Mouse (Mus musculus) MEL (cell line): ENCODE data around the gene Fam49a.

Source experiments
- CTCF ChIP-seq, 3 experiments: IDR thresholded peaks in 2 of 3; conservative IDR thresholded peaks in 1 of 3; 2 replicates each; pipeline ENCODE4 v1.5.1; 2011 to 2012; ENCODE audit warnings: low read length in 3 of 3, low read depth in 2 of 3, mild to moderate bottlenecking in 2 of 3, improper control_type of control experiment in 1 of 3, inconsistent platforms in 1 of 3, mixed read lengths in 1 of 3, moderate library complexity in 1 of 3; ENCODE audit not compliant: control insufficient read depth in 1 of 3, insufficient read depth in 1 of 3, poor library complexity in 1 of 3, severe bottlenecking in 1 of 3
- EP300 ChIP-seq, 2 experiments: IDR thresholded peaks; 2 replicates each; pipeline ENCODE4 v1.6.1; 2011; ENCODE audit warnings: improper control_type of control experiment in 2 of 2, low read length in 2 of 2, low read depth in 1 of 2, mild to moderate bottlenecking in 1 of 2
- JUND ChIP-seq: IDR thresholded peaks from 2 replicates; pipeline ENCODE4 v1.6.1; 2011; ENCODE audit warnings: low read depth, mild to moderate bottlenecking, improper control_type of control experiment, low read length
- MYC ChIP-seq: IDR thresholded peaks from 2 replicates; pipeline ENCODE4 v1.6.1; 2011; ENCODE audit warnings: low read depth, mild to moderate bottlenecking, low read length, improper control_type of control experiment, moderate library complexity
- POLR2A ChIP-seq, 2 experiments: IDR thresholded peaks; 2 replicates each; pipeline ENCODE4 v1.6.1; 2011 to 2012; ENCODE audit warnings: low read length in 2 of 2, mild to moderate bottlenecking in 2 of 2, control low read depth in 1 of 2, improper control_type of control experiment in 1 of 2, low read depth in 1 of 2, moderate library complexity in 1 of 2; ENCODE audit not compliant: control insufficient read depth in 1 of 2, insufficient read depth in 1 of 2, poor library complexity in 1 of 2
- RAD21 ChIP-seq: IDR thresholded peaks from 2 replicates; pipeline ENCODE4 v1.6.1; 2011; ENCODE audit warnings: mild to moderate bottlenecking, low read depth, low read length, improper control_type of control experiment
- TBP ChIP-seq: IDR thresholded peaks from 2 replicates; pipeline ENCODE4 v1.8.0; 2011; ENCODE audit warnings: low read depth, low read length, improper control_type of control experiment
- UBTF ChIP-seq: IDR thresholded peaks from 2 replicates; pipeline ENCODE4 v1.6.1; 2012; ENCODE audit warnings: low read depth, mild to moderate bottlenecking, inconsistent platforms, low read length, improper control_type of control experiment, moderate library complexity, borderline replicate concordance; ENCODE audit not compliant: insufficient read depth
- ZC3H11A ChIP-seq: IDR thresholded peaks from 2 replicates; pipeline ENCODE4 v1.6.1; 2012; ENCODE audit warnings: low read depth, mild to moderate bottlenecking, inconsistent platforms, low read length, improper control_type of control experiment
- ZNF384 ChIP-seq: IDR thresholded peaks from 2 replicates; pipeline ENCODE4 v1.6.1; 2012; ENCODE audit warnings: low read depth, mild to moderate bottlenecking, inconsistent platforms, low read length, improper control_type of control experiment

- TF ChIP-seq CTCF (IDR thresholded peaks at IDR 0.05 in 2 of 3, conservative IDR thresholded peaks at IDR 0.05 in 1 of 3; ENCODE audit: control insufficient read depth in 1 of 3, insufficient read depth in 1 of 3, low read depth in 2 of 3, low read length in 3 of 3, poor library complexity in 1 of 3, severe bottlenecking in 1 of 3) (no peak), UBTF (no peak), JUND (no peak), POLR2A (IDR thresholded peaks at IDR 0.05; ENCODE audit: control insufficient read depth in 1 of 2, insufficient read depth in 1 of 2, low read depth in 1 of 2, low read length in 2 of 2, poor library complexity in 1 of 2) (no peak), EP300 (IDR thresholded peaks at IDR 0.05; ENCODE audit: low read depth in 1 of 2, low read length in 2 of 2) (no peak), MYC (no peak), ZNF384 (no peak), RAD21 (no peak), TBP (no peak), ZC3H11A (no peak)
Measured at GRCm38 (mm10) chr12:12362371-12362770, 100.4 kb downstream of the Fam49a start.
